In the genomic region with DNA sequence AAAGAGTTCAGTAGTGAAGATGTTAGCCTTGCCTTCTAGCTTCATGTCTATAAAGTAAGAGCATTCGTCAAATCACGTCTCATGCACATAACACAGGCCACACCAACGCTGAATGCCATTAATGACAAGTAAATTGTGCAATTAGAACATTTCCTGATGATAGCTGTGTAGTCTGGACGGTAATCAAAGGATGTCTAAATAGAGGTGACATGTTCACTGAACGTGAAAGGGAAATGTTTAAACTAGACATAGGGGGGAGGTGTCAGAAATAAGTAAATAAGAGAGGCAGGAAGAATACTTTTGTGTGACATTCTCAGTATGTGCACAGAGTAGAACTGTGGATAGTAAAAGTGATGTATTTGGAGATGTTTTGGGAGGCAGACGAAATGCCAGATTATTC, we compare ENCODE assay signal across 22 mouse cellular contexts.
DNase-seq lines count a peak whose midpoint lies in the region; ATAC-seq and TF ChIP-seq lines count a peak whose summit lies in the region.
"Had no signal": no experiment of that assay in that cellular context is flagged by ENCODE, and none has a peak within 500 bp of the region (broad histone marks: within the 10 kb centered on the region; RNA-seq: fewer than 3 reads in every experiment).

No protein-coding gene starts in this region.

- no peak overlapping the region for H3K9ac ChIP-seq in forebrain, embryonic 14.5 days (ENCODE audit: low read length)
- H3K9ac ChIP-seq: embryonic facial prominence, embryonic 12.5 days; forebrain, embryonic 15.5 days; forebrain, postnatal 0 days had no signal

- peak; percentile 24 for DNase-seq in forebrain, embryonic 14.5 days (ENCODE audit: low spot score)
- DNase-seq in forebrain, embryonic 10.5 days (ENCODE audit: extremely low spot score, low spot score) = no peak
- DNase-seq in brain, embryonic 14.5 days (ENCODE audit: low read depth) = peak; percentile 35
- DNase-seq in retina, postnatal 1 day = peak; percentile 61
- DNase-seq in left cerebral cortex, adult 11 months (ENCODE audit: low spot score) = no peak
- DNase-seq in embryo, embryonic 9.5 days (ENCODE audit: extremely low spot score) = no peak
- DNase-seq: adrenal gland, adult 8-10 months; adrenal gland, postnatal 14 days; adrenal gland, postnatal 36 days; cerebellum, adult 11 months; cerebellum, adult 18-20 months; cerebellum, adult 8-10 months; cerebellum, adult 9-11 months; cerebellum, postnatal 14 days; cerebellum, postnatal 36 days; embryo, embryonic 11 days; forebrain, postnatal 0 days had no signal

- H3K36me3 ChIP-seq in forebrain, embryonic 14.5 days (ENCODE audit: control insufficient read depth, insufficient read depth, low read length) = no peaks in the 10 kb centered on the region
- no peaks in the 10 kb centered on the region for H3K36me3 ChIP-seq in forebrain, embryonic 10.5 days (replicated peaks)
- H3K36me3 ChIP-seq: embryonic facial prominence, embryonic 10.5 days; embryonic facial prominence, embryonic 12.5 days; forebrain, embryonic 15.5 days had no signal

- no peak overlapping the region for H3K4me3 ChIP-seq in forebrain, embryonic 14.5 days (ENCODE audit: low read depth, low read length)
- H3K4me3 ChIP-seq in forebrain, embryonic 10.5 days = no peak overlapping the region
- H3K4me3 ChIP-seq: embryonic facial prominence, embryonic 10.5 days; embryonic facial prominence, embryonic 12.5 days; forebrain, embryonic 15.5 days had no signal

- H3K4me1 ChIP-seq in forebrain, embryonic 14.5 days (ENCODE audit: control insufficient read depth, insufficient read depth, low read length) = no peaks in the 10 kb centered on the region
- peaks cover 5% of the 10 kb centered on the region; the same call in 1 of the 2 replicates for H3K4me1 ChIP-seq in forebrain, embryonic 10.5 days
- H3K4me1 ChIP-seq: embryonic facial prominence, embryonic 12.5 days; forebrain, embryonic 15.5 days had no signal

- H3K4me2 ChIP-seq in forebrain, embryonic 14.5 days (ENCODE audit: low read length) = no peak overlapping the region
- H3K4me2 ChIP-seq: embryonic facial prominence, embryonic 12.5 days; forebrain, embryonic 15.5 days had no signal

- H3K27me3 ChIP-seq in forebrain, embryonic 14.5 days (replicated peaks; ENCODE audit: control insufficient read depth, insufficient read depth, low read length) = no peaks in the 10 kb centered on the region
- H3K27me3 ChIP-seq in forebrain, embryonic 10.5 days (ENCODE audit: poor library complexity, severe bottlenecking) = no peaks in the 10 kb centered on the region
- H3K27me3 ChIP-seq: embryonic facial prominence, embryonic 12.5 days; forebrain, embryonic 15.5 days; Patski had no signal

- no peak for TF ChIP-seq CTCF in brain, embryonic 14.5 days (IDR thresholded peaks at IDR 0.05; ENCODE audit: borderline replicate concordance, extremely low read depth, insufficient read depth, insufficient read length)

- no peaks in the 10 kb centered on the region for H3K9me3 ChIP-seq in forebrain, embryonic 14.5 days (replicated peaks; ENCODE audit: control insufficient read depth, low read length)
- 0 out of 2 replicates have a peak, but pooled peaks cover 4% of the 10 kb centered on the region for H3K9me3 ChIP-seq in forebrain, embryonic 10.5 days
- H3K9me3 ChIP-seq: embryonic facial prominence, embryonic 10.5 days; embryonic facial prominence, embryonic 12.5 days; forebrain, embryonic 15.5 days had no signal

- no peak for ATAC-seq in forebrain, embryonic 14.5 days
- ATAC-seq: activated CD4-positive, CD25-positive, alpha-beta regulatory T cell, adult 4 months; forebrain, embryonic 15.5 days; Patski had no signal

- WGBS in forebrain, embryonic 14.5 days = 45% methylated on average over 6 of the region's 6 CpGs
- WGBS in forebrain, embryonic 10.5 days = 70% methylated on average over 6 of the region's 6 CpGs

- H3K27ac ChIP-seq in forebrain, embryonic 14.5 days (ENCODE audit: low read depth, low read length) = no peak overlapping the region
- H3K27ac ChIP-seq in forebrain, embryonic 10.5 days = no peak overlapping the region
- H3K27ac ChIP-seq: embryonic facial prominence, embryonic 10.5 days; embryonic facial prominence, embryonic 12.5 days; forebrain, embryonic 15.5 days had no signal

- no peak for TF ChIP-seq POLR2A in brain, embryonic 14.5 days (IDR thresholded peaks at IDR 0.05; ENCODE audit: borderline replicate concordance, extremely low read depth, insufficient read depth, insufficient read length, poor library complexity, severe bottlenecking)

Comparison
In these comparisons a context has a peak if more than half of its experiments do, and no peak if none do; other contexts are left out.
1. DNase-seq: peak in forebrain, embryonic 14.5 days (single experiment), brain, embryonic 14.5 days (single experiment) and retina, postnatal 1 day (single experiment); none in forebrain, embryonic 10.5 days (single experiment), left cerebral cortex, adult 11 months (single experiment) and embryo, embryonic 9.5 days (single experiment).